Mouse (Mus musculus): ENCODE data around the gene Mansc4. TPM values are rescaled to one million over a fixed set of nuclear protein-coding genes. Genes with fewer than 3 reads are reported as not detected.

The Mansc4 gene
- total RNA-seq, 2 experiments from 2014 or later = not detected

DNA sequence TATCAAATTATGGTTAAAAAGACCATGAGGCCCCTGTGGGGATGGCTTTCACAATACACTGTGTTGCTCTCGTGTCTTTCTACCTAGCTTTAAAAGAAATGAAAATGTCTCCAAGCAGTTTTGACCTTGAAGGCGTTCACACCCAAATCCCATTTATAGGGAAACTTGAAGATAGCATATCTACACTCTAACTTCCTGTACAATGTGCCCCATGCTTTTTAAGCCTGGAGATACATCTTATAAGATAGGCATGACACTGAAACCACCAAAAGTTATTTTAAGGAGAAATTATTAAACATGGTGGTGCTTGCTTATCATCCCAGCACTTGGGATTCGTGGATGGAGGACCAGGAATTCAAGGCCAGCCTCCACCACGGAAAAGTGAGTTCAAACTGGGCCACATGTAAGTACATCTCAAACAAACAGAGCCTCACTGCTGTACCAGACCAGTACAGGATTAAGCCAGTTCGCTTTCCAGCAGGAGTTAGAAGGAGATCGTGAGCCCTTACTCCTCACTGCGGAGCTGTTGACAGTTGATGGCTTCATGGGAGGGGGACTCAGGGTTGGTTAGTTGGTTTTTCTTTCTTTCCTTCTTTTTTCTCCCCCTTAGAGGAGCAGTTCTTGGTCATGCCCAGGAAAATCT, 1.3 kb downstream of the Mansc4 start:
- no peak for ATAC-seq (replicated peaks; ENCODE audit: poor library complexity, severe bottlenecking)

DNA sequence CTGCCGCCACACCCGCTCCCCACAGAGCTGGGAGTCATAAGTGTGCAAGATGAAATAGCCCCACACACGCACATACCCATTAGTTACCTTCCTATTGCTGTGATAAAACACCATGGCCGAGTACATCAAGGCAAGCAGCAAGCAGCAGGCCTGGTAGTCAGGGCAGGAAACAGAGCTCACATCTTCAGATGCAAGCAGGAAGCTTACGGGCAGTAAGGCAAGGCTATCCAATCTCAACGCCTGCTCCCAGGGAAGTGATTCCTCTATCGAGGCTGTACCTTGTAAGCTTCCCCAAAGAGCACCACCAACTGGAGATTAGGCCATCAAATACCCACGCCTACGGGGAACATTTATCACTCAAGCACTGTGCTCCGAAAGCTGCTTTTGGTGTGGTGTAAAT, 6.9 kb downstream of the Mansc4 start:
- no peak for ATAC-seq (replicated peaks; ENCODE audit: poor library complexity, severe bottlenecking)

- no peak for ATAC-seq (replicated peaks; ENCODE audit: poor library complexity, severe bottlenecking)
Measured at GRCm38 (mm10) chr6:147076878-147077277, 10.0 kb downstream of the Mansc4 start.

DNA sequence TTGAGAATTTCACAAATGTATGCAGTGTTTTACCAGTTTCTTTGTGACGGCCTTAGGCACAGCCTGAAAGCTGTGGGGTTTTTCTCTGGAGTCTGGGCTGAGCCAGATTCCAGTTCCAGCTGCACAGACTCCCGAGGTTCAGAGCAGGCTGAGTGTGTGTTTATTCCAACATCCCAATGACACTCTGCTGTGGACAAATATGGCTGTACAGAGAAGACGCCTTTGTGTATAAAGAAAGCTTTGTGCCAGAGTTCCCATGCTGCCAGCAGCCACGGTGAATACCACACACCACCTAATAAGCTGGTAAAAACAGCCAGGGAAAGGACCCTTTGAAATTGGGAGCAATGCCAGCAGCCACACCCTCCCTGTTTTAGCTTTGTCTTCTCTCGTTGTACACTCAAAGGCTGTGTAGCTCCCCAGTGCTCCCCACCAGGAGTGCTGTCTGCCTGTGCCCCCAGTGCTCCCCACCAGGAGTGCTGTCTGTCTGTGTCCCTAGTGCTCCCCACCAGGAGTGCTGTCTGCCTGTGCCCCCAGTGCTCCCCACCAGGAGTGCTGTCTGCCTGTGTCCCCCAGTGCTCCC, 10.9 kb downstream of the Mansc4 start:
- ATAC-seq (replicated peaks; ENCODE audit: poor library complexity, severe bottlenecking) = no peak

DNA sequence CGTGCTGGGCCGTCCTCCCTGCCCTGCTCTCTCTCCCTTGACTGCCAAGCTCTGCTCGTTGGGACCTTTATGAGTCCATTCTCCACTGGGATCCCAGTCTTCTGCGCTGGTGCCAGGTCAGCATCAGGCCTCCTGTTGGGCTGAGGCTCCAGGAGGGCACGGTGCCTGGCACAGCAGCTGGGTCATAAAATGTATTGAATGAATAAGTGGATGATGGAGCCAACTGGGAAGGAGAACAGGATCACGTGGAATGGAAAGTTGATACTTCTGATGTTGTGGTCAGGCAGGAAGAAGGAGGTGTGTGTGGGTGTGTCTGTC, 21.9 kb downstream of the Mansc4 start:
- no peak for ATAC-seq (replicated peaks; ENCODE audit: poor library complexity, severe bottlenecking)

GRCm38 (mm10) chr6:147064226-147064943, 22.4 kb downstream of the Mansc4 start:
- no peak for ATAC-seq (replicated peaks; ENCODE audit: poor library complexity, severe bottlenecking)

DNA sequence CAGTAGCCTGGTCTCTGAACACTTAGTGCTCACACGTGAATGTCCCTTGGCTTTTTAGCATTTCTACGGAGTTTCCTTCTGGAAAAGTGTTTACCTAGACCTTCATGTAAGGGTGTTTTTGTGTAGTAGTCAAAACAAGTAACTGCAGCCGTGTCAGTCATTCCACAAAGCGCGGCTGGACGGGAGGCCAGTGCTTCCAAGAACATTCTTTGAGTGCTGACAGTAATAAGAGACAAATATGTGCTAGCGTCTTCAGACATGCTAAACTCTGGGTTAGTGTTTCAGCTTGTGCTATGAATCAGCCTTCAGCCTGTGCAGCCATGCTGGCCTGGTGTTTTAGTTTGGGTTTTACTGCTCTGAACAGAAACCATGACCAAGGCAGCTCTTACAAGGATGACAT, 24.1 kb downstream of the Mansc4 start:
- ATAC-seq (replicated peaks; ENCODE audit: poor library complexity, severe bottlenecking) = no peak

DNA sequence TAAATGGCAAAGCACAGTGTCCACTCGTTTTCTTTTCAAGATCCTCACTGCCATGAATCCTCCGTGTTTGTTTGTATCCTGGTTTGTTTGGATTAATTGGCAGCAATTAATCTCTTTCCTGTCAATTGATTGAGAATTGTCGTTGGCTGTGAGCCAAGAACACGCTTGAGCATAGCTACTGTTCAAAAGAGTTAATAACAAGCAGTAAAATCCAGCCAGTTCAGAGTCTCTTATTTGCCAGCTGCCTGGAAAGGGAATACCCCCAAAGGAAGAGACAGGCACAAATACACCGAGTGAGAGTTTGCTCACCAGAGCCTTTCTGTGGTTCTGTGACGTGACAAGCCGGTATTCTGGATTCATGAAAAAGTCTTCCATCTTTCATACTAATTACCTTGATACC, 24.8 kb downstream of the Mansc4 start:
- no peak for ATAC-seq (replicated peaks; ENCODE audit: poor library complexity, severe bottlenecking)

DNA sequence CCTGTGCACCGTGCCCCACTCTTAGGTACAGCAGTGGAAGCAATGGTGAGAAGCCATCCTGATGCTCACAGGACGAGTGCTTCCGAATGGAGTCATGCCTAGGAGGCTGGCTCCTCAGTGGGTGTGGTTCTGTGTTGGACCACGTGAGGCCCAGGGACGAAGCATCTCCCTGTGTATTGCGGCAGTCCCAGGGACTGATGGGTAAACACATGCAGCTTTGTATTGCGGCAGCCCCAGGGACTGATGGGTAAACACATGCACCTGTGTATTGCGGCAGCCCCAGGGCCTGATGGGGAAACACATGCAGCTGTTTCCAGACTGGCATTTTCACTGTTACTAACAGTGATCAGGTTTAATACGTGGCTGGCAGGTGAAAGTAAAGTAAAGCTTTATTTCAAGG, 25.2 kb downstream of the Mansc4 start:
- no peak for ATAC-seq (replicated peaks; ENCODE audit: poor library complexity, severe bottlenecking)

GRCm38 (mm10) chr6:147059326-147059725, 27.5 kb downstream of the Mansc4 start:
- no peak for ATAC-seq (replicated peaks; ENCODE audit: poor library complexity, severe bottlenecking)

GRCm38 (mm10) chr6:147055374-147055977, 31.4 kb downstream of the Mansc4 start:
- no peak for ATAC-seq (replicated peaks; ENCODE audit: poor library complexity, severe bottlenecking)

DNA sequence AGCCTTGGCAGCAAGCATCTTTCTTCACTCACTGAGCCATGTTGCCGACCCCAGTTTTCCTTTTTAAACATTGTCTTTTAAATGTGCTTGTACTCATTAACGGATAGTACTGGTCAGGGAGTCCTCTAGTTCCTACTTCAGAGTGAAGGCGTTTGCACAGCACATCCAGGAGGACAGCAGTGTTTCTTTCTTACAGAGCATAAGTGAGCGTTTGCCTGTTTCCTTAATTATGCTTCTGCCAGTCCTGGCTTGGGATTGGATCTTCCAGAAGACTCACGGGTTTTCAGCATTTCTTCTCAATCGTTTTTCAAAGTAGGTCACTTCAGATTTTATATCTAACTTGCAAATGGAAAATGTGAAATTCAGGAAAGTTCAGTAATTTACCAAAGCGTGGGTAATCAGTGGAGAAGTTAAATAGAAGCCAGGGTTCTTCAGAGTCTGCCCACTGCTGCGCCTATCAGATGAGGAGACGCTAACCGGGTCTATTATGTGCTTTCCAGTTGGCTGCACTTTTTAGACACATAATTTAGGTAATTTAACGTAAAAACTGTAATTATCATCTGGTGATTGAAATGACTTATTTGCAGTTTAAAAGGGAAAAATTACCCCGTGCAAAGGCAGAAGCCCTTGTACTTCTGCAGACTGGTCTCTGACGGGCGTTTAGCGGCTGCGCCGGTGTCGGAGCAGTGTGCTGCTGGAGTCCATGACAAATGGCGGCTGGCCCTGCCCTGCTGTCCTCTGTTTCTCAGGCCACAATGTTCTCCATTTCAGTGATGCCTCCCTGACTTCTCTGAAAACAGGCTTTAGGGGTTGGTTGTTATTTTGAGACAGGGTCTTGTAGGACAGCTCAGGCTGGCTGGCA, 32.8 kb downstream of the Mansc4 start:
- no peak for ATAC-seq (replicated peaks; ENCODE audit: poor library complexity, severe bottlenecking)

GRCm38 (mm10) chr6:147052440-147052839, 34.4 kb downstream of the Mansc4 start:
- peak; percentile 24 for ATAC-seq (replicated peaks; ENCODE audit: poor library complexity, severe bottlenecking)

DNA sequence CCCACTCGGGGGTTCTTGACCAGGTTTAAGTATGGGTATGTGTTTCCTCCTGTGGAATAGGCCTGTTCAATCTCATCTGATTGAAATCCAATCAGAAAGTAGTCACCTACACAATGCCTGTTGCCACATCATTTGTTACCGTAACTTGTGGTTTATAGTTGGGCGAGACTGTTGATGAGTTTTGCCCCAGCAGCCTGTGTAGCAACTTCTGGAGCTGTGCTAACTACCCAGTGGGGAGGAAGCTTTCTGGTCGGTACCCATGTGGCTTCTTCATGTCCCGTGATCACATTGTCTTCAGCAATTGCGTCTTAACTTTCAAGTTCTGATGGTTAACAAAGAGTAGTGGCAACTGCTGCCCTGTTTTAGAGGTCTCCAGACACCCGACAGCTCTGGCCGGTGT, 35.2 kb downstream of the Mansc4 start:
- ATAC-seq (replicated peaks; ENCODE audit: poor library complexity, severe bottlenecking) = peak; percentile 91

GRCm38 (mm10) chr6:147049239-147049805, 37.5 kb downstream of the Mansc4 start:
- no peak for ATAC-seq (replicated peaks; ENCODE audit: poor library complexity, severe bottlenecking)

- peak; percentile 52 for ATAC-seq (replicated peaks; ENCODE audit: poor library complexity, severe bottlenecking)
Measured at GRCm38 (mm10) chr6:147043633-147044032, 43.2 kb downstream of the Mansc4 start.

DNA sequence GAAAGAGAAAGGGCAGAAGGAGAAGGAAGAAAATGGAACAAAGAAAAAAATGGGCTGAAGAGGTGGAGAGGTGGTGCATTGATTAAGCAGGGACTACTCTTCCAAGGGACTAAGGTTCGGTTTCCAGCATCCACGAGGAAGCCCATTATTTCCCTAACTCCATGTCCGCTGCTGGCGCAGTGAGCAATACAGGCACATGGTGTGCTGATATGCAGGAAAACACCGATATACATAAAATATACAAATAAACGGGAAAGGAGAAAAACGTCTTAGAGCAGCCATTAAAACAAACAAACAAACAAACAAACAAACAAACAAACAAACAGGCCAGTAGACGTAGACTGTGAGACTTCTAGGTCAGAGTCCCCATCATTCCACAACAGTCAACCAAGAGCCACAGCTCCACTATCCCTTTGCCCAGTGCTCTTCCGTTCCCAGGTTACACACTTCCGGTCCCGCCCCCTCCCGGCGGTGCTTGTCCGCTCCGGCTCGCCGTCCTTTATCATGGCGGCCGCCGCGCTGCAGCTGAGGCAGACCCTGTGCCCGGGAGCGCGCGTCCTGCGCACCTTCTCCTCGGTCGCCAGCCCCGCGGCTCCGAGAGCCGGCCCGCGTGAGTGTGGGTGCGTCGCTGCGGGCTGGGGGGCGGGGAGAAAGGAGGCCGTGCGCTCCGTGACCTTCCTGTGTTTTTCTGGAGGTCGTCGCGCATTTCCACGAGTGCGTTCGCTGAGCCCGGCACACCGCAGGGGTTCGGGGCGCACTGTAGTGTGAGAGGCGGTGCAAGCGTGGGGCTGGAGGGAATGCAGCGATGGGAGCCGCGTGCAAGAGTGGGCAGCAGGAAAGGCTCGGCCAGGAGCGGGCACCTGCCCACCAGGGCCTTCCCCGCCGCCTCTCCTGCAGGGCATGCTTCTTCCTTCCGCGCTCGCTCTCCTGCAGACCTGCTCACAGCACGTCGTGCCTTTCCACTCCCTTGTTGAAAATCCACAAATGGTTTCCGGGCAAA, 44.2 kb downstream of the Mansc4 start, which contains the start of gene Mrps35:
TSS of gene Mrps35 (plus strand) at position 474 of the 1,000 bp plus-strand sequence.
- ATAC-seq (replicated peaks; ENCODE audit: poor library complexity, severe bottlenecking) = peak; percentile 98

- ATAC-seq (replicated peaks; ENCODE audit: poor library complexity, severe bottlenecking) = no peak
Measured at GRCm38 (mm10) chr6:147032303-147032925, 54.4 kb downstream of the Mansc4 start, which contains the start of gene Rep15. Rep15 (plus strand) TSS chr6:147032584.
